Mouse (Mus musculus) G1E (cell line): ENCODE measurements around the gene Naa80.

Source experiments
- CTCF ChIP-seq: IDR thresholded peaks from 2 replicates; pipeline ENCODE4 v1.5.1; 2012; ENCODE audit warnings: low read depth, low read length, inconsistent platforms, mixed read lengths
- TAL1 ChIP-seq: conservative IDR thresholded peaks from 2 replicates; pipeline ENCODE4 v1.6.1; 2012; ENCODE audit warnings: low read depth, low read length, inconsistent platforms, mixed read lengths

DNA sequence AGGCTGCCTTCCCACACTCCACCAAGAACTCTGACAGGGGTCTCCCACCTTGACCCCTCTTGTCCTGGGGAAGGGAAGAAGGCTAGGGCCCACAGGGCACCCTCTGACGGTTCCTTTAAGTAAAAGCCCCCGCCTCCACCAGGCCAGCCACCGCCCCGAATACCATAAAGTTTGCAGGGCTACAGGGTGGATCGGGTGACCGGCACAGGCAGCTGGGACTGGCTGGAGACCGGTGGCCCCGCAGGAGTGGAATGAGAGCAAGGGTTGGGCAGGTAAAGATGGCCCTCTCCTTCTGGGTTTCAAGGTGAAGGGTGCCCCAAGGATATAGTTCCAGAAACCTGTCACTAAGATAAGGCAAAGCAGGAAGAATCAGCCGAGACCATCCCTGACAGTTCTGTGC is 27.9 kb downstream of the Naa80 start:
- TF ChIP-seq CTCF, result no peak
- no peak for TF ChIP-seq TAL1
